Mouse (Mus musculus): ENCODE results near the gene Batf3.
"Not testable (repeated sequence)": the region's sequence is repeated elsewhere in the genome, so short reads cannot be mapped to it uniquely, and the experiment has no call there.

Batf3 gene

DNA sequence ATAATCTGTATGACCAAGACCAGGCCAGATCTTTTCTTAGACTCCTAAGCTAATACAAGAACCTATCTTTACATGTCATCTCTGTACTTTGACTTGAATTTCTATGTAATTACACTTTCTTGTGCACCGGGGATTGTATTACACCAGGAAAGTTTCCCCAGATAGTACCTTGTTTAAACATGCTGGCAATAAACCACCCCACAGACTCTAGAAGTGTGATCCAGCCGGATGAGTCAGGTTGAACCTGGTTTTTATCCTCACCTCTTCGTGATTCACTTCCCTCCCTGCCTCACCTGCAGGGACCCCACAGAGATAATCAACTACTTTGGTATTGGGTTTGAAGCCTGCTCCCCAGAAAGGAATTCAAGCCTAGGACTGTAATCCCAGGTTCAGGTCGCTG, 37.8 kb downstream of the Batf3 start:
- DNase-seq, result no peak

DNA sequence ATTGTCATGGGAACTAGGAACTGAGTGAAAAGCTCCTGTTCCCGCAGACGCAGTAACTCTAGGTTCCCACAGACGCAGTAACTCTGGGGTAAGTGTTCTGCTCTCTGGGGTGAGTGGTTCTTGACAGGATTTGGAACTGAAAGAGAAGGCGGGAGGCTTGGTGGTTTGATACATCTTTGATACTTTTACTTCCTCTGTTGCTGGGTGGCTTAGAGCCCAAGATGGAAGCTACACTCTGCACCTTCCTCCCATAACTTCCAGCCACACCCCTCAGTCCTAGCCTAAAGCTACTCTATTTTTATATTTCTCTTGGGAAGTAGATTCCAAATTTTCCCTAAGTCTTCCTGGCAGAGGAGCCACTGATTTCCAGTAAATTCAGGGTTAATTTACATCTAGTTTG, 40.8 kb downstream of the Batf3 start:
- no peak for DNase-seq

DNA sequence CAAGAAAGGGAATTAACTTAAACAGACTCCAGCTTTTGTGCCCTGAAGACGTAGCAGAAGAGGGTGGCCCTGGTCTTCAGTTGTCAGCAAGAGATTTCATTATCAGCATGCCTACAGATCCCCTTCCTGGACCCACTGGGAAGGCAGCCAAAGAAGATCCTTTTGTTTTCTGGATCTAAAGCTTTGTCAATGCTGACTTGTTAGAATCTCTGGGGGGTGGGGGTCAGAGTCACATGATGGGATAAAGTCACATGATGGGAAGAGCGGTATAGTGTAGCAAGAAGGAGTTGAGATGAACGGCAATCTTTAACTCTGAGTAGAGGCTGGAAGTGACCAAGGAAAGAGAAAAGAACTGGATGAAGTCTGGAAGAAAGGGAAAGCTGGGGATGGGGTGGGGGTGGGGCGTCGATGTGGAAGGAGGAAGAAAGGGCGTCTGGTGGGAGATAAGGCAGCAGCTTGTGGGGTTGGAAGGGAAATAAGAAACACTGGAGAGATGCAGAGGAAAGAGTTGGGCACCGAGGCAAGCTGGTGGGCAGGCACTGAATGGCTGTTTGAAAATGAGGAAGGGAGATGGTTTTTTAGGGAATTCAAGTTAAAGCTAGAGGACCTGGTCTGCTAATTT, 41.3 kb downstream of the Batf3 start:
- no peak for DNase-seq

DNA sequence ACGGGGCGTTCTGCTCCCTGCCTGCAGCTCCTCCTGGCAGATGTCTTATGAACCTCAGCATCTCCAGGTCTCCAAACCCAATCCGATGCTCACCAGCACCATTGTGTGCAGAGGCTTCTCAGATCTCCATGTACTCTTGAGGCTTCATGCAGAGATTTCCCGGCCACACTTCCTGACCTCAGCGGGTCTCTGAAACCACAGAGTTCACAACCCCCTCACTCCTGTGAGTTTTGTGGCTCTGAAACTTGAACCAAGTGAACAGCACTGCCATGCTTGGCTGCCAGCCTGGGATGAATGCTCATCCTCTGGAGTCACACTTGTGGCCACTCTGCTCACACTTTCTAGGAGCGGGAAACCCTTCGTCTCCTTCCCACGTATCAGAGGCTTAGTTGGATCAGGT, 43.3 kb downstream of the Batf3 start:
- DNase-seq, result no peak

DNA sequence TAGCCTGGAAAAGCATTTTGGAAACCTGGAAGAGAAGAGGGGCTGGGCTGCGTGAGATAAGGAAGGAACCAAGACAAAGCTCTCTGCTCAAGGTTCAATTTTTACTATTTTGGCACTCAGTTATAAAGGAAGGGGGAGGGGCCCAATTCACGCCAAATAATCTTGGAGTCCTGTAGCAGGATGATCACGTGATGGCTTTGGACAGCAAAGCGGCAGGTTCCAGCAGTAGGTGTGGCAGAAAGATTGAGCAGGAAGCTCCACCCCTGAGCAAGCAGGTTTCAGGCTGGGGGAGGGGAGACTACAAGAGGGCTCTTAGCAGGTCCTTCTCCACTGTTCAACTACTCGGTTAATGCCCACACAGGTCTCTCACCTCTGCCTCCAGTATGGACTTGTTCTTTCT, 51.8 kb downstream of the Batf3 start:
- DNase-seq, result not testable (repeated sequence)

DNA sequence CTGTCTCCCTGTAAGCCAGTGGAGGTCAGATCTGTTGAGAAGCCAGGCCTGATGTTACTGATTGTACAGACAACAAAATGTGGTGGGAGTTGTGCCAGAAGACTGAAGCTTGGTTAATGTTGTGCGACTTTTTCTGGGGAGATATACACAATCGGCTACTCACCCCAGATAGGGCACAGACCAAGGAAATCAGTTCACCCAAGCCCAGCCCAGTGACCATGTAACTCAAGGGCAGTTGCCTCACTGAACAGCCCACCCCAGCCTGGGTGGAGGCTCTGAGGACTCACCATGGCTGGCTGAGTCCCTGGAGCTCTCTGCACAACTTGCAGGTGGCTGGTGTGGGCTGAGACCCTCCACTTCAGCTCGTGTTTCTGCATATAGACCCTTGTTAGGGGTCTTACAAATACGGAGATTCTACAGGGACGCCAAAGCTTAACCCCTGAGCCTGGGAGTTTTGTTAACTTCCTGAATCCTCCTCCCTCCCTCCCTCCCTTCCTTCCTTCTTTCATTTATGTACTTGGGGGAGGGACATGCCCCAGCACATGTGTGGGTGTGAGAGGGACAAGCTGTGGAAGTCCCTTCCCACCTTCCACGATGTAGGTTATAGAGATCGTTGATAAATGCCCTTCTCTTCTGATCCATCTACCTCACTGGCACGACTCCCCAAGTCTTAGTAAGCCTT, 53.4 kb downstream of the Batf3 start:
- DNase-seq, result no peak

DNA sequence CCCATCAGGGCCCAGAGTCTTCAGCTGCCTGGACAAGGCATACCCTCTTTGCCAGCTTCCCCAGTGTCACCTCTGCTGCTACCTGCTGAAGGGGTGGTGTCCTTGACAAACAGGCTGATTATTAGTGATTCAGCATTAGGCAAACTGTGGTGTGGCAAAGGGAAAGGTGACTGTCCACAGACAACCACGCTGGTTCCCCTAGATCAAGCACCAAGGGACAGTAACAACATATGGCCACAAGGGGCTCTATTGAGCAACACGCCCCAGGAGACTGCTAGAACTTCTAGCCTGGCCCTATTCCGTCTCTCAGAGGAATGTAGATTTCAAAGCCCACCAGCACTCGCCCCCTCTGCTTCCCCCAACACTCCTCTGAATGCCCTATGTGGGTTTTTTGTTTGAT, 55.4 kb downstream of the Batf3 start:
- peak; percentile 38 for DNase-seq

DNA sequence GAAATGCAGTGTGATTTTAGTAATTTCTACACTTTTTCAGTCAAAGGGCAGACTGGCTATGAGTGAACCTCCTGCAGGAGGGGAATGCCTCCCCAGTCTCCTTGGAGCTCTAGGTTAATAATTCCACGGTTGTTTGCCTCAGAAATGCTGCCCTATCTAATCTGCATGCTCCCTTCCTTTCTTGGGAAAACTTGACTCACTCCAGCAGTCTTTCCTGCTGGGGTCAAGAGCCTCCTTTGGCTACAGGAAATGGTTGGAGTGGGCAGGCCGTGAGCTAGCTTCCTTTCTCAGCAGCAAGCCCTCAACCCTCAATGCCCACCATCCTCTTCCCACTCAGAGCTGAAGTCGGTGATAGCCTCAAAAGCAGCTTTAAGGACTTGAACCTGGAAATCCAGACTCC, 56.7 kb downstream of the Batf3 start:
- DNase-seq, result no peak

Measured in right cerebral cortex, postnatal 14 days (tissue).